Comparison of ENCODE assay signal across 10 mouse cellular contexts in the genomic region with DNA sequence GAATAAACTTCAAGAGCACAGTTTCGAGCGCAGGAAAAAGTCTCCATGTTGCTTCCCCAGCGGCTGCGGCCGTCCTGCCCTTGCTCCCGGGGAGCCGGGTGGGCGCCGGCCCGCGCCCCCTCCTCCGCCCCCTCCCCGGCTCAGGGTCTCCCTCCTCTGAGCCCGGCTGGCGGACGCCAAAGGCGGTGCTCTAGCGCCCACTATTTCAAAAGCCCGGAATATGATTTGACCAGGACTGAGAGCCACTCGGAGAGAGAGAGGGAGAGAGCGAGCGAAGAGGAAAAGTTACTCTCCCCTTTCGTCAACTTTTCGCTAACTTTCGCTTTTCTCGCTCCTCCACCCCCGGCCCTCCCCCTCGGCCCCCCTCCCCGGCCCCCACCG. TPM values are rescaled to one million over a fixed set of nuclear protein-coding genes. Genes with fewer than 3 reads are reported as not detected.
DNase-seq lines count a peak whose midpoint lies in the region; ATAC-seq and TF ChIP-seq lines count a peak whose summit lies in the region.
"Had no signal": no experiment of that assay in that cellular context is flagged by ENCODE, and none has a peak within 500 bp of the region (broad histone marks: within the 10 kb centered on the region; RNA-seq: fewer than 3 reads in every experiment).

No protein-coding gene starts in this region.

- peaks cover 74% of the 10 kb centered on the region for H3K27me3 ChIP-seq in heart, embryonic 15.5 days
- H3K27me3 ChIP-seq in limb, embryonic 10.5 days (ENCODE audit: low read depth, poor library complexity, severe bottlenecking) = peaks cover 70% of the 10 kb centered on the region
- H3K27me3 ChIP-seq in midbrain, embryonic 12.5 days = peaks cover 98% of the 10 kb centered on the region

- WGBS in heart, embryonic 15.5 days = 0% methylated on average over 22 of the region's 30 CpGs
- 0% methylated on average over 30 of the region's 30 CpGs for WGBS in limb, embryonic 10.5 days
- 1% methylated on average over 21 of the region's 30 CpGs for WGBS in midbrain, embryonic 12.5 days

- H3K4me2 ChIP-seq in heart, embryonic 15.5 days = peak overlapping the region; percentile 85
- H3K4me2 ChIP-seq in midbrain, embryonic 12.5 days (replicated peaks) = peak overlapping the region; percentile 91

- H3K4me3 ChIP-seq in cortical plate, adult 2 months (ENCODE audit: insufficient read depth, low read length) = peak overlapping the region; percentile 36
- peak overlapping the region; percentile 76 for H3K4me3 ChIP-seq in heart, embryonic 15.5 days
- H3K4me3 ChIP-seq in limb, embryonic 10.5 days = peak overlapping the region; percentile 97
- H3K4me3 ChIP-seq in midbrain, embryonic 12.5 days = peak overlapping the region; percentile 61

- intact Hi-C loops in gastrocnemius, postnatal 14 days (cut with DNase I; ENCODE audit: low total_unique reads) = no loop called here

- no peaks in the 10 kb centered on the region for H3K4me1 ChIP-seq in cortical plate, adult 2 months (ENCODE audit: control insufficient read depth, insufficient read depth, low read length)
- H3K4me1 ChIP-seq in heart, embryonic 15.5 days (replicated peaks) = peaks cover 26% of the 10 kb centered on the region
- H3K4me1 ChIP-seq in limb, embryonic 10.5 days = peaks cover 87% of the 10 kb centered on the region
- H3K4me1 ChIP-seq in midbrain, embryonic 12.5 days = peaks cover 82% of the 10 kb centered on the region

- ATAC-seq in heart, embryonic 15.5 days (replicated peaks; ENCODE audit: insufficient number of reproducible peaks, insufficient read depth, low FRiP score, low read depth) = peak; percentile 65
- ATAC-seq in midbrain, embryonic 12.5 days (ENCODE audit: low FRiP score, low read depth) = peak; percentile 74

- no peaks in the 10 kb centered on the region for H3K36me3 ChIP-seq in heart, embryonic 15.5 days
- H3K36me3 ChIP-seq in limb, embryonic 10.5 days = peaks cover 40% of the 10 kb centered on the region
- no peaks in the 10 kb centered on the region for H3K36me3 ChIP-seq in midbrain, embryonic 12.5 days

- TF ChIP-seq CTCF in cortical plate, adult 2 months (IDR thresholded peaks at IDR 0.05; ENCODE audit: extremely low read depth, insufficient read depth, low read length) = peak; percentile 2; the same call in 1 of the 2 replicates

- no peak for TF ChIP-seq POLR2A in cortical plate, adult 2 months (IDR thresholded peaks at IDR 0.05; ENCODE audit: extremely low read depth, insufficient read depth, low read length)

- peak overlapping the region; percentile 77 for H3K9ac ChIP-seq in heart, embryonic 15.5 days
- peak overlapping the region; percentile 78 for H3K9ac ChIP-seq in midbrain, embryonic 12.5 days (replicated peaks)

- H3K9me3 ChIP-seq in heart, embryonic 15.5 days (replicated peaks) = no peaks in the 10 kb centered on the region
- no peaks in the 10 kb centered on the region for H3K9me3 ChIP-seq in limb, embryonic 10.5 days (replicated peaks)
- no peaks in the 10 kb centered on the region for H3K9me3 ChIP-seq in midbrain, embryonic 12.5 days

- H3K27ac ChIP-seq in cortical plate, adult 2 months (ENCODE audit: insufficient read depth, low read length) = peak overlapping the region; percentile 75; the same call in 1 of the 2 replicates
- H3K27ac ChIP-seq in heart, embryonic 15.5 days = peak overlapping the region; percentile 92
- H3K27ac ChIP-seq in limb, embryonic 10.5 days = peak overlapping the region; percentile 99
- peak overlapping the region; percentile 81 for H3K27ac ChIP-seq in midbrain, embryonic 12.5 days (replicated peaks)

- peak; percentile 36 for DNase-seq in gastrocnemius, postnatal 14 days
- no peak for DNase-seq in gastrocnemius, postnatal 25 days
- no peak for DNase-seq in limb, embryonic 10.5 days (ENCODE audit: low spot score)
- no peak for DNase-seq in cerebellum, postnatal 4 days (ENCODE audit: low spot score in 2 of 2)
- no peak for DNase-seq in spleen, adult 12 weeks (ENCODE audit: low spot score)

RNA-seq across cellular contexts. Expression of a gene that starts 0.6 kb away (rescaled TPM):
- total RNA-seq in gastrocnemius, postnatal 14 days (2021) = 1 to 10 TPM; 1.2 to 3.5 TPM
- 1 to 10 TPM; 1.7 to 3.0 TPM for total RNA-seq in gastrocnemius, postnatal 25 days (2021)
- 5.4 and 5.8 TPM in 2 replicates for polyA plus RNA-seq in cortical plate, adult 2 months (2012; rRNA removed)
- 18.6 and 20.9 TPM in 2 replicates for polyA plus RNA-seq in heart, embryonic 15.5 days (2015; fragmentation: Nextera tagmentation; extraction: Ambion mirVana)
- polyA plus RNA-seq in limb, embryonic 10.5 days (2016; fragmentation: Nextera tagmentation; extraction: Ambion mirVana) = 67.4 and 93.9 TPM in 2 replicates
- 14.5 and 16.2 TPM in 2 replicates for polyA plus RNA-seq in midbrain, embryonic 12.5 days (2016; fragmentation: Nextera tagmentation; extraction: Ambion mirVana)
- total RNA-seq: MEL had no signal

RNA-seq across cellular contexts. Expression of a gene that starts 31.6 kb away (rescaled TPM):
- total RNA-seq in gastrocnemius, postnatal 14 days (2021) = not detected
- total RNA-seq in gastrocnemius, postnatal 25 days (2021) = not detected
- not detected in 2 replicates for polyA plus RNA-seq in cortical plate, adult 2 months (2012; rRNA removed)
- not detected in 2 replicates for polyA plus RNA-seq in heart, embryonic 15.5 days (2015; fragmentation: Nextera tagmentation; extraction: Ambion mirVana)
- polyA plus RNA-seq in limb, embryonic 10.5 days (2016; fragmentation: Nextera tagmentation; extraction: Ambion mirVana) = not detected in 2 replicates
- not detected in 2 replicates for polyA plus RNA-seq in midbrain, embryonic 12.5 days (2016; fragmentation: Nextera tagmentation; extraction: Ambion mirVana)
- total RNA-seq: MEL had no signal
- polyA plus RNA-seq: large intestine, adult 2 months had no signal

Comparison
In these comparisons a context has a peak if more than half of its experiments do, and no peak if none do; other contexts are left out.
1. H3K4me3 ChIP-seq: peak in every context shown above with its lines; median percentile 97 in limb, embryonic 10.5 days; 76 in heart, embryonic 15.5 days; 61 in midbrain, embryonic 12.5 days; 36 in cortical plate, adult 2 months.